Mouse (Mus musculus): ENCODE measurements around the gene Sf3b3.

Gene Sf3b3

DNA sequence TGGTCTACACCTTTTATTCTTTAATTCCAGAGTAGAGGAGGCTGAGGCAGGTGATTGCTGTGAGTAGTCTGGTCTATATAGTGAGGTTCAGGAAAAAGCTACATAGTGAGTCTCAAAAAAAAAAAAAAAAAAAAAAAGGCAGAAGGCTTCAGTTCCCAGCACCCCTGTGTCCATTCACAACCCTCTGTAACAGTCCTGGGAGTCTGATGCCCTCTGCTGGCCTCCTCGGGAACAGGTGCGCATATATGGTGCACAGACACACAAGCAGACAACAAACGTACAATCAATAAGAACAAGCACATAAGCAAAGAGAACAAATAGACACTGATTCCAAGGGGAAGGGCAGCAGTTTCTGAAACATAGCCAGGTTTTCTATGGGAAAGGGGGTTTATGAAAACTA lies 70.3 kb downstream of the Sf3b3 start:
- DNase-seq (ENCODE audit: extremely low read depth, low read depth, low spot score), result no peak

DNA sequence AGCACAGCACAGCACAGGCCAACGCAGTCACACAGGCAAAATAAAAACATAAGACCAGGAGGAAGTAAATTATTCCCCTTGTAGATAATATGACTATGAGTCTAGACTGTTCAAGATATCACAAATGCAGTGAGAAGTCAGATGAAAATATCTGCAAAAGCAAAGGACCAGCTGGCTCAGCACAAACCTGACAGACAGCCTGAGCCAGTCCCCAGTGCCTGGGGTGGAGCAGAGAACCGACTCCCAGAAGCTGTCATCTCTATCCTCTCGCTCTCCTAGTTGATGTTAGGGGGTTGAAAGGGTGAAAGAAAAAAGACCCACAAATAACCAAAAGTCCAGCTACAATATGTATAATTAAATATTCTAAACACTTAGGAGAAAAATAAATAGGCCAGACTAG lies 70.9 kb downstream of the Sf3b3 start:
- no peak for DNase-seq (ENCODE audit: extremely low read depth, low read depth, low spot score)

DNA sequence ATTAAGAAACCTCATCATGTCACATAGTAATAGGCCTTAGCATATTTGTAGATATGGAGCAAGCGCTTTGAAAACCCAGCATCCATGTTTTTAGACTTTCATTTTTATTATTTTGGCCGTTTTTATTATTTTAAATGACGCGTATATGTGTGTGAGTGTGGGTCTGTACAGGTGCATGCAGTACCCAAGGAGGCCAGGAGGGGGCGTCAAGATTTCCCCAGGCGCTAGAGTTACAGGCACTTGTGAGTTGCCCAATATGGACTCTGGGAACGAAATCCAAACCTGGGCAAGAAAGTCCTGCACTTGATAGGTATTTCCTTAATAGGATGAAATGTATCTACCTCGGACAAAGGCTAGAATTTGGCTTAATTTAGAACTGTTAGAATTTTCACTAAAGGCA lies 71.3 kb downstream of the Sf3b3 start:
- DNase-seq (ENCODE audit: extremely low read depth, low read depth, low spot score), result no peak

DNA sequence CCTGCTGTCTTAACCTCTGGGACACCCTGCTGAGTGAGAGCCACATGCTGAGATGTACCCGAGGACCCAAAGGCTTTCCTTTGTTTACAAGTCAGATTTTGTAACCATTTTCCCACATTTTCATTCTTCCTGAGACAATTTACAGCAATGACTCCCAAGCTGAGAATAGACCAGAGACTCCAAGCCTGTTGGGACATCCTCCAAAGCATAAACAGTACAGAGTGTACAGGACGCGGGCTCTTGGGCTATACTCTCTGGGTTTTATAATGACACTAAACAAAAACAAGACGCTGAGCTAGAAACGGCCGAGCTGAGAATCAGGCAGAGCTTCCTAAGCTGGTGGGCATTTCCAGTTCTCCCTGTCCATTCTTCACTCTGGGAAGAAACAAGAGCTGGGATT lies 71.9 kb downstream of the Sf3b3 start:
- no peak for DNase-seq (ENCODE audit: extremely low read depth, low read depth, low spot score)

DNA sequence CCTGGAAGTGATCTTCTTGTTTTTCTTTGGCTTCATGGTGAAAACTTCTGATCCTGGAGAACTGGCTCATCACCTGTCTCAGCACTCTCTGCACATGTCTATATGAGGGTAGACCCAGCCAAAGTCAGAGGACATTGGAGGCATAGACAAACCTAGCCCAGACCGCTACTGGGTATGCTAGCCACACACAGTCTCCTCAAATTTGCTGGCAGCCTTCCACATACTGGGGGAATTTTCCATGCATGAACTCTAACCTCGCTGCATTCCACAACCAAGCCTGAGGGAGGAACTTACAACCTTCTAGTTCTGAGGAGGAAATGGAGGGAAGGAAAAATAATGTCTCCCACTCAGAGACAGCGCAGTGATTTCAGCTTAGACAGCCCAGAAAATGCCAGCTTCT lies 72.5 kb downstream of the Sf3b3 start:
- DNase-seq (ENCODE audit: extremely low read depth, low read depth, low spot score), result no peak

DNA sequence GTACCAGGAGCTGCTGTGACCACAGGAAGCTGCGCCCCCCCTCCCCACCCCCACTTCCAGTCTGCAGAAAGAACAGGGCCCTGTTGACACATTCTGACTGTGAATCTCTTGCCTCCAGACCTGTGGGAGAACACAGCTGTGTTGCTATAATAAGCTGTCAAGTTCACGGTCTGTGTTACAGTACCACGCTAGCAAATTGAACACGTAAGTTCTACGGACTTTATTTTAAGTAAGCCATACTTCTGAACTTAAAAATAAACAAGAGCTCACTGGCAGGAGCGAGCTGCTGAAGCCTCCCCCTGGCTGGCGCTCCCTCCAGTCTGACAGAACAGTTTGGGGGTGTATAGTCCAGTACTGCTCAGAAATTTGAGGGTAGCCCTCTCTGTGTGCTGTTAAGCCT lies 74.1 kb downstream of the Sf3b3 start:
- no peak for DNase-seq (ENCODE audit: extremely low read depth, low read depth, low spot score)

DNA sequence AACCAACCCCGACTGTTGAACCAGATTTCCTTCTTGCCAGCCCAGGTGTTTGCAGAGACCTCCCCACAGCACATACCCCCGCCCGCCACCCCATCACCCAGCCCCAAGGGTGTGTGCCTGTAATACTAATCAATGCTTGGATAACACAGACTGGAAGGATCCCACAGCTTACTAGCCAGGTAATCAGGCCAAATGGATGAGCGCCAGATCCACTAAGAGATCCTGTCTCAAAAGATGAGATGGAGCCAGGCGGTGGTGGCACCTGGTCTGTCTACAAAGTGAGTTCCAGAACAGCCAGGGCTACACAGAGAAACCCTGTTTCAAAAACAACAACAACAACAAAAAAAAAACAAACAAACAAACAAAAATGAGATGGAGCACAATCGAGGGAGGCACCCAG lies 79.3 kb downstream of the Sf3b3 start:
- no peak for DNase-seq (ENCODE audit: extremely low read depth, low read depth, low spot score)

DNA sequence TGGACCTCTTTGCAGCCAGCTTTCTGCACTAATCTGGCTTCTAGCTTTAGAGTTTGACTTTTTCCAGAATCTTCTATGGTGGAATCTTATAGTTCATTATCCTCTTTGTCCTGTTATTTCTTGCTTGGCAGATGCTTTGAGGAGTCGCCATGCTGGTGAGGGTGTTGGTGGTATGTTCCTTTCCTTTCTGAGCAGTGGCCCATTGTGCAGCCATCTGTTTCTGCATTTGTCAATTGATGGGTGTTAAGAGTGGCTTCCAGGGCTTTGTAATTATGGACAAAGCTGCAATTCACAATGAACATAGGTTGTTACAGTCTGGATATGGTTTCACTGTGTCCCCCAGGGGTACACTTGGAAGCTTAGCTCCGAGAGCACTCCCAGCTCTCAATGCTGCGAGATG lies 81.9 kb downstream of the Sf3b3 start:
- no peak for DNase-seq (ENCODE audit: extremely low read depth, low read depth, low spot score)

DNA sequence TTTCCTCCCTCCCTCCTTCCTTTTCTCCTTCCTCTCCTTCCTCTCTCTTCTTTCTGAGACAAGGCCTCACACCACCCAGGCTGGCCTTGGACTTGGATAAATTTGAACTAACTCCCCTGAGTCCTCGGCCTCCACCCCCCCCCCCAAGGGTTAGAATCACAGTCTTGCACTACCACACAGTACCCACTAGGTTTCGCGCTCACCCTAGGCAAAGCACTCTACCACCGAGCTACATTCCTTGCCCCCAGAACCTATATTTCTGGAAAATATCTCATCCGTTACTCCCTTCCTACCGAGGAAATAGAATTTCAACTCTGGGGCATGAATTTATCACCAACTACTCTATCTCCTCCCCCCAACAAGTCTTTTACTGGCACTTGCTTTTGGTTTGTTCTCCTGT lies 84.6 kb downstream of the Sf3b3 start:
- DNase-seq (ENCODE audit: extremely low read depth, low read depth, low spot score), result no peak

DNA sequence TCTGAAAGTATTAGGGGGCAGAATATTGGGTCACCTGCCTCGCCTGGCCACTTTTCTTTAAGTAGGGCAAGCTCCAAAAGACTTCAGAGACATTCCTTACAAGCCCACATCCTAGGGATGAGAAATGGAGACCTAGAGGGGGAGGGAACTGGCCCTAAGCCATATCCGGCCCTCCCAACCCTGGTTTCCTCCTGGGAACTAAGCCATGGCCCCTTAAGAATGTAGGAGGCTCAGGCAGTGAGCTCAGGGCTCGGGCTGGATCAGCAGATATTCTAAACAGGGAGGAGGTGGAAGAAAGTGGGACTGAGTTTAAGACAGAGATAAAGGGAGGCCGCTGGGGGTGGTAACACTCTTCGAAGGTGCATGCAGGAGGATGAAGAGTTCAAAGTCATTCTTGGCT lies 85.4 kb downstream of the Sf3b3 start:
- no peak for DNase-seq (ENCODE audit: extremely low read depth, low read depth, low spot score)

DNA sequence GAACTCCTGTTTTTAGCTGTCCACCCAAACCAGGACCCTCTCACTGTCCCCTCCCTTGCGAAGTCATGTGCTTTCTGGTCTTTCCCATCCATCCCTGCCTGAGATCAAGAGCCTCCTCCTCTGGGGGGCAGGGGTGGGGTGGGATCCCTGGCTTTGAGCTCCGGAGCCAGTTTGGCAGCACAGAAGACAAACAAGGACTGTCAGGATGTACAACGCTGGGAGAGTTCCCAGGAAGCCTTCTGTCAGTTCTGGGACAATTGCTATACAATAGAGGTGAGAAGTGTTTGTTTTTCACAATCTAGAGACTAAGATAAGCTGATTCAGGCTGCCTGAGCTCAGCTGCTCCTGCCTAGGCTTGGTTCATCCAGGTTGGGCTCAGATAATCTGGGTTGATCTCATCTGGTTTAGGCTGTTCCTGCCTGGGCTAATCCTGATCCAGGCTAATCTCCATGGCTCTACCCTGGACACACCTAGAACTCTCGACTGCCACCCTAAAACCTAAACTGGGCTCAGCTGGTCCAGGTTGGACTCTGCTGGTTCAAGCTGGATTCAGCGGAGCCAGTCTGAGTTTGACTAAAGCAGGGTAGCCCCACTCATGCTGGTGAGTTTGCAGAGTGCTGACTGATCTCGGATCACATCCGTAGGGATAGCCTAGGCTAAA lies 86.2 kb downstream of the Sf3b3 start:
- DNase-seq (ENCODE audit: extremely low read depth, low read depth, low spot score), result no peak
